Mouse (Mus musculus) erythroid progenitor cell, adult 5-6 weeks (primary cell): ENCODE measurements around the gene B3gnt9. TPM values are rescaled to one million over a fixed set of nuclear protein-coding genes. Genes with fewer than 3 reads are reported as not detected.

ENCODE experiments used
- ATAC-seq: replicated peaks from 2 replicates; pipeline ENCODE4 v1.8.0; 2016; ENCODE audit warnings: moderate number of reproducible peaks, mild to moderate bottlenecking, moderate TSS enrichment, inconsistent platforms; ENCODE audit not compliant: poor library complexity, low FRiP score, severe bottlenecking
- total RNA-seq, 2 experiments: library from RNA; stranded (forward) in 1 of 2; stranded (reverse) in 1 of 2; fragments of 150-400 nt in 1 of 2; fragments of 186-747, 209-891 nt in 1 of 2; gene quantifications; 2 replicates each; pipeline versions ENCODE4 v1.2.3 to v1.2.4; 2015 to 2017; ENCODE audit warnings: low replicate concordance in 2 of 2

The B3gnt9 gene
- total RNA-seq, 2 experiments from 2014 or later, result 1.7 TPM; not detected in 1

DNA sequence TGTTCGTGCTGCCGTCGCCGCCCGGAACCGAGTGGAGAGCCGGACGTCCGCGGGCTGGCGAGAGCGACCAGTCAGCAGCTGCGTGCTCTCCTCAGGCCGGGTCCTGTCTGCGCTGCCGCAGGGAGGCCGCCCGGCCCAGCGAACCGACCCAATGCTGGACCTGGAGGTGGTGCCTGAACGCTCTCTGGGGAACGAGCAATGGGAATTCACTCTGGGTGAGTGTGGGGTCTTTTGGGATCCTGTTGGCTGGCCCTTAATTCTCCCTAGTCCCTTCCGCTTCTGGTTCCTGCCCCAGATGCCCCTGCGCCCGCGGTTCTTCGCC is 29.7 kb downstream of the B3gnt9 start:
- no peak for ATAC-seq

GRCm38 (mm10) chr8:105224413-105225271 is 30.3 kb downstream of the B3gnt9 start, which contains the start of gene D230025D16Rik:
Gene D230025D16Rik, plus strand, starts transcription at chr8:105225145.
- ATAC-seq, result peak; percentile 93

DNA sequence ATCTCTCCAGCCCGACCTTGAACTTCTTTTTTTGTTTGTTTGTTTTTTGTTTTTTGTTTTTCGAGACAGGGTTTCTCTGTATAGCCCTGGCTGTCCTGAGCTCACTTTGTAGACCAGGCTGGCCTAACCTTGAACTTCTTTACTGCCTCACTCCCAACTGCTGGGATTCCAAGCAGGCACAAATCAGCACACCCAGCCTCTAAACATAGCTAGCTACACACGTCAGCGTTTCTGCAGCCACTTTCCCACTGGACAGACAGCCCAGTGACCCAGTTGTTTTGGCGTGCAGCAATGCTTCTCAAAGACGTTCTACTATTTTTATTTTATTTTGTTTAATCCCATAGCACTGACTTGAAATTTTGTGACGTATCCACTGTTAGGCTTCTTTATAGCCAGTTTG is 31.1 kb downstream of the B3gnt9 start:
- ATAC-seq, result no peak

DNA sequence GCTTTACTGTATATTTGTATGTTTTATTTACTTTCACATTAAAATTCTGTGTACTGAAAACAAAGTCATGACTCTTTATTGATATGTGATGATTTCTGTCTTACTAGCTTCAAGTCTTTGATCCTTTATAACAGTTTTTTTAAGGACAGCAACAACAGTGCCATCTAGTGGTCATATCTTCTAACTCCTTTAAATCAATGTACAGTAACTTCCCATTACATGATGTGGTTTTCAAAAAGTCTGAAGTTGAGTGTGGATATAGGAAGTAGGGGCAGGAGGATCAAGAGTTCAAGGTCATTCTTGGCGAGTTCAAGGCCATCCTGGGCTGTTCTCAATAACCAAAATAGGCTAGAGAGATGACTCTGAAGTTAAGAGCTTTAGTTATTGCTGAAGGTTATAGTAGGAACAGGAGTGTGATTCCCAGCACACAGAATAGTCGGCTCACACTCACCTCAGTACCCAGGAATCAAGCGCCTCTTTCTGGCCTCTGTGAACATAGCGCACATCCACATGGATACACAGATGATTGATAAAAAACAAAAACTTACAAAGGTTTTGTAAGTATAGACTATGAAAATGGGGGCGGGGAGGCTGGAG is 36.9 kb downstream of the B3gnt9 start:
- ATAC-seq, result peak; percentile 65

DNA sequence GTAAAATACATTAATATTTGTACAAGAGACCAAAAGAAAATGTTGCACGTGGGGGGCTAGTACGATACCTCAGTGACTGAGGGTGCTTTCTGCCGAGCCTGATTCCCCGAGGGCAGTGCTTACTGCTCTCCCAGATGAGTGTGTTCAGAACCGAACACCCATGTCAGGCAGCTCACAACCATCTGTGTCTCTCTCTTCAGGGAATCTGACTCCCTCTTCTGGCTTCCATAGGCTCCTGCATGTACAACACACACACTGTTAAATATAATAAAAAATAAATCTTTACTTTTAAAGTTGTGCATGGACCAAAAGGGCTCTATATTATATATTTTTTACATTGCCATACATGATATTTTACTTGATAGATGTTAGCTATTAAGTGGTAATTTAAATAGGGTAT is 40.8 kb downstream of the B3gnt9 start:
- ATAC-seq, result no peak

GRCm38 (mm10) chr8:105209153-105210110 is 45.5 kb downstream of the B3gnt9 start:
- no peak for ATAC-seq

DNA sequence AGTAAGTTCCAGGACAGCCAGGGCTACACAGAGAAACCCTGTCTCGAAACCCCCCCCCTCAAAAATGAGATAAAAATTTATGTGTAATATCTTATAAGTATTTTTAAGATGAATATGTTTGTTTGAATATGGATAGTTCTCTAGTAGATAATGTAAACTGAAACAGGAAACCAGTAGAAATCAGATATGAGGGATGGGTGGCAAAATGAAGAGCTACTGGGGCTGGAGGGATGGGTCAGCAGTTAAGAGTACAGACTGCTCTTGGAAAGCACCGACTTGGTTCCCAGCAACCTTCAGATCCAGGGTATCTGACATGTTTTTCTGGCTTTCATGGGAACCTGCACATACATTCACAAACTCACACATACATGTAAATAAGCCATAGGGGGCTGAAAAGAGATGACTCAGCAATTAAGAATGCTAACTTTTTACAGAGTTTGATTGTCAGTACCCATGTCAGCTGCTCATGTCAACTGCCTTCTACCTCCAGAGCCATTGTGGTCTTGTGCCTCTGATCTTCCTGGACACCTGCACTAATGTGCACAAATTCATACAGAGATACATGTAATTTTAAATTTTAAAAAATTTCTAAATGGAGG is 47.2 kb downstream of the B3gnt9 start:
- no peak for ATAC-seq

- ATAC-seq, result no peak
Observed at GRCm38 (mm10) chr8:105206766-105207275, 48.1 kb downstream of the B3gnt9 start.

DNA sequence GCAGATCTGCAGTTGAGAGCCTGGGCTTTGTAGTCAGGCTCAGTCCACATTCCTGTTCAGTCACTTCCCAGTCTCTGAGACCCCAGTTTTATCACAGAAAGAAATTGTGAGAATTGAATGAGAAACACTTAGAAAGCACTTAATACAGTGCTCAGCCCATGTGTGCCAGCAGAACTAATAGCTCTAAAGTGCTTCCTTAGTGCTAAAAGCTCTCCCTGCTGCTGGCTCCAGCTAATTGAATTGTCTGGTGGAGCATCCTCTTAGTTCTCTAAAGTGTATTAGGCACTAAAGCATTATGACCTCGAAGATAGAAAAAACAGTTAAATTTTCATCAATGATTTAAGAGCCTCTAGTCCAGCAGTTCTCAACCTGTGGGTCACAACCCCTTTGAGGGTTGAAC is 49.2 kb downstream of the B3gnt9 start:
- no peak for ATAC-seq

Other genes starting within 250 kb of the B3gnt9 start
- not detected in 2 replicates for gene Ces3a, start 206.6 kb downstream of the B3gnt9 start, total RNA-seq (2015; ENCODE audit: low replicate concordance)
- not detected in 2 replicates for gene Ces3a, start 206.6 kb downstream of the B3gnt9 start, total RNA-seq (2017; ENCODE audit: low replicate concordance)
- not detected in 2 replicates for gene Ces3b, start 171.4 kb downstream of the B3gnt9 start, total RNA-seq (2015; ENCODE audit: low replicate concordance)
- not detected in 2 replicates for gene Ces3b, start 171.4 kb downstream of the B3gnt9 start, total RNA-seq (2017; ENCODE audit: low replicate concordance)
- gene Ces4a, start 123.4 kb downstream of the B3gnt9 start, total RNA-seq (2015; ENCODE audit: low replicate concordance), result not detected in 2 replicates
- not detected in 2 replicates for gene Ces4a, start 123.4 kb downstream of the B3gnt9 start, total RNA-seq (2017; ENCODE audit: low replicate concordance)
- gene Cbfb, start 84.5 kb downstream of the B3gnt9 start, total RNA-seq (2015; ENCODE audit: low replicate concordance), result 25.9 and 34.4 TPM in 2 replicates
- 18.0 and 29.3 TPM in 2 replicates for gene Cbfb, start 84.5 kb downstream of the B3gnt9 start, total RNA-seq (2017; ENCODE audit: low replicate concordance)
- 19.8 and 24.3 TPM in 2 replicates for gene D230025D16Rik, start 30.0 kb downstream of the B3gnt9 start, total RNA-seq (2015; ENCODE audit: low replicate concordance)
- 12.9 and 19.5 TPM in 2 replicates for gene D230025D16Rik, start 30.0 kb downstream of the B3gnt9 start, total RNA-seq (2017; ENCODE audit: low replicate concordance)
- gene Tradd, start 9.5 kb upstream of the B3gnt9 start, total RNA-seq (2015; ENCODE audit: low replicate concordance), result 5.8 and 6.7 TPM in 2 replicates
- 2.7 TPM in 1 of 2 replicates, not detected in the other for gene Tradd, start 9.5 kb upstream of the B3gnt9 start, total RNA-seq (2017; ENCODE audit: low replicate concordance)
- 2.5 TPM in 1 of 2 replicates, not detected in the other for gene Fbxl8, start 9.5 kb upstream of the B3gnt9 start, total RNA-seq (2015; ENCODE audit: low replicate concordance)
- gene Fbxl8, start 9.5 kb upstream of the B3gnt9 start, total RNA-seq (2017; ENCODE audit: low replicate concordance), result 0.08 TPM in 1 of 2 replicates, not detected in the other
- gene Hsf4, start 14.6 kb upstream of the B3gnt9 start, total RNA-seq (2015; ENCODE audit: low replicate concordance), result not detected in 2 replicates
- not detected in 2 replicates for gene Hsf4, start 14.6 kb upstream of the B3gnt9 start, total RNA-seq (2017; ENCODE audit: low replicate concordance)
- not detected in 2 replicates for gene Nol3, start 21.0 kb upstream of the B3gnt9 start, total RNA-seq (2015; ENCODE audit: low replicate concordance)
- gene Nol3, start 21.0 kb upstream of the B3gnt9 start, total RNA-seq (2017; ENCODE audit: low replicate concordance), result not detected in 2 replicates
- 1.7 TPM in 1 of 2 replicates, not detected in the other for gene 4931428F04Rik, start 34.7 kb upstream of the B3gnt9 start, total RNA-seq (2015; ENCODE audit: low replicate concordance)
- 1.7 TPM in 1 of 2 replicates, not detected in the other for gene 4931428F04Rik, start 34.7 kb upstream of the B3gnt9 start, total RNA-seq (2017; ENCODE audit: low replicate concordance)
- gene Exoc3l, start 40.9 kb upstream of the B3gnt9 start, total RNA-seq (2015; ENCODE audit: low replicate concordance), result 3.2 TPM in 1 of 2 replicates, not detected in the other
- gene Exoc3l, start 40.9 kb upstream of the B3gnt9 start, total RNA-seq (2017; ENCODE audit: low replicate concordance), result 8.5 and 18.6 TPM in 2 replicates
- gene E2f4, start 42.5 kb upstream of the B3gnt9 start, total RNA-seq (2015; ENCODE audit: low replicate concordance), result 632 and 674 TPM in 2 replicates
- 268 and 326 TPM in 2 replicates for gene E2f4, start 42.5 kb upstream of the B3gnt9 start, total RNA-seq (2017; ENCODE audit: low replicate concordance)
- gene Elmo3, start 50.4 kb upstream of the B3gnt9 start, total RNA-seq (2015; ENCODE audit: low replicate concordance), result 10.1 and 18.7 TPM in 2 replicates
- 14.0 and 21.9 TPM in 2 replicates for gene Elmo3, start 50.4 kb upstream of the B3gnt9 start, total RNA-seq (2017; ENCODE audit: low replicate concordance)
- gene Lrrc29, start 71.1 kb upstream of the B3gnt9 start, total RNA-seq (2015; ENCODE audit: low replicate concordance), result 23.4 and 26.8 TPM in 2 replicates
- gene Lrrc29, start 71.1 kb upstream of the B3gnt9 start, total RNA-seq (2017; ENCODE audit: low replicate concordance), result 24.8 and 31.7 TPM in 2 replicates
- gene Tmem208, start 71.2 kb upstream of the B3gnt9 start, total RNA-seq (2015; ENCODE audit: low replicate concordance), result 67.9 and 68.8 TPM in 2 replicates
- 18.1 and 30.2 TPM in 2 replicates for gene Tmem208, start 71.2 kb upstream of the B3gnt9 start, total RNA-seq (2017; ENCODE audit: low replicate concordance)
- 1.3 and 3.2 TPM in 2 replicates for gene Fhod1, start 92.8 kb upstream of the B3gnt9 start, total RNA-seq (2015; ENCODE audit: low replicate concordance)
- 0.08 and 0.90 TPM in 2 replicates for gene Fhod1, start 92.8 kb upstream of the B3gnt9 start, total RNA-seq (2017; ENCODE audit: low replicate concordance)
- 2.9 TPM in 1 of 2 replicates, not detected in the other for gene Slc9a5, start 93.7 kb upstream of the B3gnt9 start, total RNA-seq (2015; ENCODE audit: low replicate concordance)
- gene Slc9a5, start 93.7 kb upstream of the B3gnt9 start, total RNA-seq (2017; ENCODE audit: low replicate concordance), result not detected in 2 replicates
- not detected in 2 replicates for gene Plekhg4, start 118.1 kb upstream of the B3gnt9 start, total RNA-seq (2015; ENCODE audit: low replicate concordance)
- not detected in 2 replicates for gene Plekhg4, start 118.1 kb upstream of the B3gnt9 start, total RNA-seq (2017; ENCODE audit: low replicate concordance)
- gene Kctd19, start 158.3 kb upstream of the B3gnt9 start, total RNA-seq (2015; ENCODE audit: low replicate concordance), result not detected in 2 replicates
- gene Kctd19, start 158.3 kb upstream of the B3gnt9 start, total RNA-seq (2017; ENCODE audit: low replicate concordance), result not detected in 2 replicates
- 1.4 TPM in 1 of 2 replicates, not detected in the other for gene Lrrc36, start 158.4 kb upstream of the B3gnt9 start, total RNA-seq (2015; ENCODE audit: low replicate concordance)
- gene Lrrc36, start 158.4 kb upstream of the B3gnt9 start, total RNA-seq (2017; ENCODE audit: low replicate concordance), result 1.2 TPM in 1 of 2 replicates, not detected in the other
- 2.5 TPM in 1 of 2 replicates, not detected in the other for gene Tppp3, start 216.4 kb upstream of the B3gnt9 start, total RNA-seq (2015; ENCODE audit: low replicate concordance)
- 2.2 TPM in 1 of 2 replicates, not detected in the other for gene Tppp3, start 216.4 kb upstream of the B3gnt9 start, total RNA-seq (2017; ENCODE audit: low replicate concordance)
- gene Zdhhc1, start 241.7 kb upstream of the B3gnt9 start, total RNA-seq (2015; ENCODE audit: low replicate concordance), result 2.5 TPM in 1 of 2 replicates, not detected in the other
- 0.39 TPM in 1 of 2 replicates, not detected in the other for gene Zdhhc1, start 241.7 kb upstream of the B3gnt9 start, total RNA-seq (2017; ENCODE audit: low replicate concordance)